Mouse (Mus musculus): Measurements from ENCODE around the gene Ptprh.

GRCm38 (mm10) chr7:4507220-4507619 lies 96.6 kb downstream of the Ptprh start:
- TF ChIP-seq CTCF (IDR thresholded peaks at IDR 0.05; ENCODE audit: borderline replicate concordance, insufficient read depth, low read length): no peak
- TF ChIP-seq POLR2A (IDR thresholded peaks at IDR 0.05; ENCODE audit: low read depth, low read length): no peak
